Mouse (Mus musculus) cortical plate, adult 2 months (tissue): ENCODE results near the gene Rnase11.

Source experiments
- CTCF ChIP-seq: fragments of 200-500 bp; IDR thresholded peaks from 2 replicates; pipeline ENCODE4 v1.5.1; 2011; ENCODE audit warnings: mild to moderate bottlenecking, control low read depth, low read length; ENCODE audit not compliant: insufficient read depth; ENCODE audit errors: extremely low read depth
- POLR2A ChIP-seq: fragments of 200-500 bp; IDR thresholded peaks from 2 replicates; pipeline ENCODE4 v1.6.1; 2011; ENCODE audit warnings: mild to moderate bottlenecking, low read length, control low read depth; ENCODE audit not compliant: insufficient read depth; ENCODE audit errors: extremely low read depth

DNA sequence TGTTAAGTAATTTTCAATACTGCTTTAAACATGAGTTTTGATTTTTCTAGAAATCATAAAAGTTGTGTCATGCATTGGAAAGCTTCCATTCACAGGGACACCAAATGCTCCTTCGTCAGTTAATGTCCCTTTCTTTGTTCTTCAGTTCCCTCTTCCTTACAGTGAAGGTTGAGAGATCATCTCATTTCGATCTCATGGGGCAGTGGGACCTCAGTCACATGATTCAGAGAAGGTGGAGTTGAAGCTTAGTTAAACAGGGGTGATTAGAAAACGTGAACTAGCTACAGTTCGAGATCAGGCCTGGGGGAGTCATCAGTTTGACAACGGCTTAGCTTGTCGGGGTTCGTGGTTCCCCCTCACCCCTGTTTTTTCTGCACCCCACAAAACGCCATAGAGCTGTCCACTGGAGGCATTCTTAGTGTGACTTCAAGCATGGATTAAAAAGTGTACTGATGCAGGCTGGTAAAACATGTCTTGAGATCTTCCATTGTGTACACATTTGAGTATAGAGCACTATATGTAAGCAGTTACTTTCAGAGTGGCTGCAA lies 42.2 kb upstream of the Rnase11 start:
- no peak for TF ChIP-seq CTCF
- no peak for TF ChIP-seq POLR2A
